Mouse (Mus musculus): Measurements from ENCODE around the gene Exoc6.

DNA sequence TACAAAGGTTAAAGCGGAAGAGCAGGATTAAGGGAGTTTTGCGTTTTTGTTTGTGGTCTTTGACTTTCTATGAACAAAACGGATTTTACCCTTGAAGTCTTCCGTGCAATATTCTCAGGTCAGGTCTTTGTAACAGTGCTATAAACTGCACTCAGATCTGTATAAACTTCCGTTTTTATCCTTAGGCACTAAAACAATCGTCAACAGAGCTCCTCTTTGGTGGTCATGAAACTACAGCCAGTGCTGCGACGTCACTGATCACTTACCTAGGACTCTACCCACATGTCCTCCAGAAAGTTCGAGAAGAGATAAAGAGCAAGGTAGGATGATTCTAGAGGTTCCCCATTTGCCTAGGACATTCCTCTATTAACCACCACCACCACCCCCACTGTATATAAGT is 149.5 kb downstream of the Exoc6 start:
- TF ChIP-seq GATA1 (IDR thresholded peaks at IDR 0.05; ENCODE audit: low read length) (no peak), TAL1 (IDR thresholded peaks at IDR 0.05; ENCODE audit: low read length) (no peak)

Data from erythroblast, embryonic 14.5 days (primary cell).